Mouse (Mus musculus) thymus, adult 2 months (tissue): Measurements from ENCODE around the gene Ptprs. TPM values are rescaled to one million over a fixed set of nuclear protein-coding genes. Genes with fewer than 3 reads are reported as not detected.

Experiments used
- DNase-seq: peaks from one replicate; pipeline ENCODE4 v3.0.0; 2021
- H3K27ac ChIP-seq: fragments of 200-500 bp; 2 replicates; pipeline ENCODE4 v1.5.1; 2012; ENCODE audit warnings: low read length, control low read depth; ENCODE audit not compliant: control insufficient read depth, insufficient read depth
- H3K27me3 ChIP-seq: fragments of 200-500 bp; 2 replicates; pipeline ENCODE4 v1.6.1; 2012; ENCODE audit warnings: mild to moderate bottlenecking, low read length, moderate library complexity, mixed read lengths; ENCODE audit not compliant: control insufficient read depth, insufficient read depth
- H3K36me3 ChIP-seq: fragments of 200-500 bp; 2 replicates; pipeline ENCODE4 v1.6.1; 2012; ENCODE audit warnings: mild to moderate bottlenecking, low read length, moderate library complexity; ENCODE audit not compliant: control insufficient read depth, insufficient read depth
- H3K4me1 ChIP-seq: fragments of 200-500 bp; replicated peaks from 2 replicates; pipeline ENCODE4 v1.6.1; 2012; ENCODE audit warnings: low read length; ENCODE audit not compliant: control insufficient read depth, insufficient read depth
- H3K4me3 ChIP-seq: fragments of 200-500 bp; 2 replicates; pipeline ENCODE4 v1.5.1; 2012; ENCODE audit warnings: mild to moderate bottlenecking, low read length, control low read depth, moderate library complexity; ENCODE audit not compliant: control insufficient read depth, insufficient read depth
- CTCF ChIP-seq: fragments of 200-500 bp; IDR thresholded peaks from 2 replicates; pipeline ENCODE4 v1.5.1; 2012; ENCODE audit warnings: mild to moderate bottlenecking, control low read depth, low read length, moderate library complexity, borderline replicate concordance; ENCODE audit not compliant: control insufficient read depth, poor library complexity, insufficient read depth; ENCODE audit errors: extremely low read depth
- POLR2A ChIP-seq: fragments of 200-500 bp; IDR thresholded peaks from 2 replicates; pipeline ENCODE4 v1.6.1; 2012; ENCODE audit warnings: mild to moderate bottlenecking, low read length, control low read depth, moderate library complexity; ENCODE audit not compliant: control insufficient read depth, poor library complexity, insufficient read depth; ENCODE audit errors: extremely low read depth
- WGBS: fragments of 180-500 bp; shearing (Covaris S2); methylation state at CpG from one replicate; pipeline ENCODE4 v1.1.7; 2018; 5-methylcytosine and 5-hydroxymethylcytosine counted together
- polyA plus RNA-seq: library from polyadenylated mRNA; depleted of rRNA; stranded (reverse); fragments of >200 nt; gene quantifications from 2 replicates; pipeline ENCODE4 v1.2.3, GENCODE M21; 2012

The Ptprs gene
- polyA plus RNA-seq, 1 experiment: 235 TPM

DNA sequence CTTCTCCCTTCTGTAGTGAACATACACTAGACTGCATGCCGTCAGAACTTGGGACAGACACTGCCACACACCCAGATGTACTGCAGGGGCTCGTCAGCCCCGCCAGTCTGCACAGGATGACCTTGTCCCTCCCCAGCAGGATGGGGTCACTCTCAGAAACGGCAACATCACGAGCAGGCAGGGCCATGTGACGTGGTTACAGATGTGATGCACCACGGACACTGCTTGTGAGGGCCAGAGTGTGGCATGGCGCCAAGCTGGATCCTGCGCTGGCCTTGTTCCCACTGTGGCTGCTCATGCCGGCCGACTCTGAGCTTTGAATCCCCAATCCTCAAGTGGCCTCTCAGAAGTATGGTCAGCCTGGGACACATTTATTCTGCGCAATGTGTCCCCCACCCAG lies 58.0 kb downstream of the Ptprs start:
- TF ChIP-seq POLR2A (no peak), CTCF (no peak)
- no peaks in the 10 kb centered on the region for H3K27me3 ChIP-seq
- no peak overlapping the region for H3K27ac ChIP-seq
- H3K36me3 ChIP-seq: 0 out of 2 replicates have a peak, but pooled peaks cover 8% of the 10 kb centered on the region
- H3K4me1 ChIP-seq: no peaks in the 10 kb centered on the region
- DNase-seq: no peak
- H3K4me3 ChIP-seq: no peak overlapping the region
- WGBS: 94% methylated on average over 12 of the region's 12 CpGs

- WGBS: 97% methylated on average over 9 of the region's 9 CpGs
- Histone ChIP-seq H3K36me3 (0 out of 2 replicates have a peak, but pooled peaks cover 8% of the 10 kb centered on the region), H3K27me3 (no peaks in the 10 kb centered on the region), H3K27ac (no peak overlapping the region), H3K4me3 (no peak overlapping the region), H3K4me1 (no peaks in the 10 kb centered on the region)
- no peak for DNase-seq
- no peak for TF ChIP-seq CTCF
Measured at GRCm38 (mm10) chr17:56414785-56415184, 61.5 kb downstream of the Ptprs start.

DNA sequence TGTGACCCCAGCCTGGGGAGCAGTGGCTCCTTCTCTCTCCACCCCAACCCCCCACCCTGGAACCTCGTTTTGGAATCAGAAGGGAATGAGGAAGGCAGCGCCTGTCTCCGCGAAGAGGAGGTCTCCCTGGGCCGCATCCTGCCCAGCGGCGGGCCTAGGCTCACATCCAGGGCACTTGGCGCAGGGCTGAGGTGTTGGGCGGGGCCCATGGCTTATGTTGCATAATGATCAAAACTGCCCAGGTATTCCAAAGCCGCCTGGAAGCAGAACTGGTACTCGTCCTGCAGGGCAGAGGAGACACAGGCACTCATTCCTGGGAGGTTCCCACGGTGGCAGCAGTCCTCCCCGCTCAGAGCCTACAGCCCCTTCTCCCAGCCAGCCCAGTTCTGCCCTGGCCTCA lies 63.2 kb downstream of the Ptprs start:
- Histone ChIP-seq H3K27me3 (no peaks in the 10 kb centered on the region), H3K27ac (no peak overlapping the region), H3K4me3 (no peak overlapping the region), H3K36me3 (0 out of 2 replicates have a peak, but pooled peaks cover 4% of the 10 kb centered on the region), H3K4me1 (no peaks in the 10 kb centered on the region)
- no peak for DNase-seq
- TF ChIP-seq POLR2A (no peak), CTCF (no peak)
- WGBS: 95% methylated on average over 13 of the region's 13 CpGs

DNA sequence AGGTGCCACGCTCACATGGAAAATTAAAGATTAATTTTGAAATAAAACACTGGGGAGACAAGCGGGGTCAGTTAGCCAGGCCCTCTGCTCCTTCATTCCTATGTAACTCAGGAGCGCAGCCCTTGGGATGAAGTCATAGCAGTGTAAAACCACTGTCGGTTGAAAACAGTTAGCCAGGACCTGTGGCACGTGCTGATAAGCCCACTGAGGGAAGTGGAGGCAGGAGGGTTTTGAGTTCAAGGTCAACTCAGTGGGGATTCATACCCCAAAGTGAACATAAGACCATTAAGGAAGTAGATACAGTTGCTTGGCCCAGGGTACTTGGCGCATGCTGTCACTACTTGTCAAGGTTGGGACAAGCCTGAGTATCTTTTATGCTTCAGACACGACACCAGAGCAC lies 64.8 kb downstream of the Ptprs start:
- H3K36me3 ChIP-seq: 0 out of 2 replicates have a peak, but pooled peaks cover 4% of the 10 kb centered on the region
- H3K4me3 ChIP-seq: no peak overlapping the region
- H3K4me1 ChIP-seq: no peaks in the 10 kb centered on the region
- H3K27me3 ChIP-seq: no peaks in the 10 kb centered on the region
- TF ChIP-seq CTCF: no peak
- no peak for TF ChIP-seq POLR2A
- 99% methylated on average over 7 of the region's 7 CpGs for WGBS
- H3K27ac ChIP-seq: no peak overlapping the region
- DNase-seq: no peak

DNA sequence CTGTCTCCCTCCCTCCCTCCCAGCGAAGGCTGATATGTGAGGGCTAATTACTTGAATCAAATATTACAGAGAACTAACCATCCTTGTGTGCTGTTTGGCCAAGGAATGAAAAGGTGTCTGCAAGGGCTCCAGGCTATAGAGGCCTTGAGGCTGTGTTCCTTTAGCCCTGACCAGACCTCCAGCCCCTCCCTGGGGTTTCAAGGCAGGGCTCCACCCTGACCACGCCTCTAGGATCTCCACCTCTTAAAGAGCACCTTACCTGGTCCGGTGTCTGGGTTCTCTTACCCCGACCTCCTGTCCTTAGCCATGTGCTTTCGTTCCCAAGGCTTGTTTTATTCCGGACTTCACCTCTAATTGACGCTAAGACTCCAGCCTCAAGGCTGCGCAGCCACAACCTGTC lies 66.5 kb downstream of the Ptprs start:
- no peaks in the 10 kb centered on the region for H3K4me1 ChIP-seq
- TF ChIP-seq CTCF: no peak
- no peak for TF ChIP-seq POLR2A
- H3K4me3 ChIP-seq: no peak overlapping the region
- H3K27me3 ChIP-seq: no peaks in the 10 kb centered on the region
- H3K36me3 ChIP-seq: no peaks in the 10 kb centered on the region
- H3K27ac ChIP-seq: no peak overlapping the region
- no peak for DNase-seq
- WGBS: 90% methylated on average over 8 of the region's 8 CpGs

GRCm38 (mm10) chr17:56408965-56409625 lies 67.2 kb downstream of the Ptprs start:
- no peaks in the 10 kb centered on the region for H3K36me3 ChIP-seq
- H3K27me3 ChIP-seq: no peaks in the 10 kb centered on the region
- DNase-seq: no peak
- no peak overlapping the region for H3K27ac ChIP-seq
- 80% methylated on average over 13 of the region's 13 CpGs for WGBS
- H3K4me1 ChIP-seq: no peaks in the 10 kb centered on the region
- TF ChIP-seq CTCF (no peak), POLR2A (no peak)
- no peak overlapping the region for H3K4me3 ChIP-seq

DNA sequence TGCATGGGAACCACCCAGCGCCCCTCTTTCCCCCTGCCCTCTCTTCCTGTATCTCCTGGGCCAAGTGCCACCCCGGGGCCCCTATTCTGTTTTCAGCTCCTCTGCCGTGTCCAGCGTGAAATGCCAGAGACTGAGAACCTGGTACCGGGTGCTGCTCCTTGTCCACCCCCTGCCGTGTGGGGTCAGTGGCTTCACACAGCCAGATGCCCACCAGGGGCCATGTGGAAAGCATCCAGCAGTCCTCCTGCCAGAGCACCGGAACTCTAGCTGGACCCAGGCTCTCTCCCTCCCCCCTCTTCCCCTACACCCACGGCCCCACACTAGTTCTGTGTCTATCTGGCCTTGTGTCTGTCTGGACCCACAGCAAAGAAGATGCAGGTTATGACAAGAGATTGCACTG lies 68.9 kb downstream of the Ptprs start:
- TF ChIP-seq POLR2A: no peak
- no peak for TF ChIP-seq CTCF
- H3K27ac ChIP-seq: no peak overlapping the region
- WGBS: 74% methylated on average over 8 of the region's 8 CpGs
- DNase-seq: no peak
- no peak overlapping the region for H3K4me3 ChIP-seq
- H3K27me3 ChIP-seq: no peaks in the 10 kb centered on the region
- H3K4me1 ChIP-seq: no peaks in the 10 kb centered on the region
- H3K36me3 ChIP-seq: no peaks in the 10 kb centered on the region
